Mouse (Mus musculus) hindbrain, embryonic 12.5 days (tissue): ENCODE measurements around the gene Lrrc51. TPM values are rescaled to one million over a fixed set of nuclear protein-coding genes. Genes with fewer than 3 reads are reported as not detected.

Experiments
- ATAC-seq: fragments of 200-750 bp; cut with Nextera tagmentation; 2 replicates; pipeline ENCODE4 v1.8.0; 2017; ENCODE audit warnings: moderate TSS enrichment; ENCODE audit not compliant: low FRiP score
- H3K27ac ChIP-seq: fragments of 300-500 bp; sonication (generic); 2 replicates; pipeline ENCODE4 v1.5.1; 2016; ENCODE audit warnings: mild to moderate bottlenecking
- H3K27me3 ChIP-seq: fragments of 300-500 bp; sonication (generic); 2 replicates; pipeline ENCODE4 v1.6.1; 2016; ENCODE audit warnings: mild to moderate bottlenecking
- H3K36me3 ChIP-seq: fragments of 300-500 bp; sonication (generic); 2 replicates; pipeline ENCODE4 v1.6.1; 2016; ENCODE audit warnings: mild to moderate bottlenecking
- H3K4me1 ChIP-seq: fragments of 300-500 bp; sonication (generic); 2 replicates; pipeline ENCODE4 v1.6.1; 2016
- H3K4me2 ChIP-seq: fragments of 300-500 bp; sonication (generic); replicated peaks from 2 replicates; pipeline ENCODE4 v1.6.1; 2016; ENCODE audit warnings: mild to moderate bottlenecking
- H3K4me3 ChIP-seq: fragments of 300-500 bp; sonication (generic); 2 replicates; pipeline ENCODE4 v1.5.1; 2016; ENCODE audit warnings: mild to moderate bottlenecking
- H3K9ac ChIP-seq: fragments of 300-500 bp; sonication (generic); 2 replicates; pipeline ENCODE4 v1.6.1; 2016; ENCODE audit warnings: mild to moderate bottlenecking, moderate library complexity
- H3K9me3 ChIP-seq: fragments of 300-500 bp; sonication (generic); replicated peaks from 2 replicates; pipeline ENCODE4 v1.6.1; 2016; ENCODE audit warnings: mild to moderate bottlenecking
- WGBS: fragments of 180-500 bp; shearing (Covaris S2); methylation state at CpG from one replicate; pipeline ENCODE4 v1.1.7; 2016; 5-methylcytosine and 5-hydroxymethylcytosine counted together
- microRNA-seq: library from miRNA; unstranded; fragments of <30 nt; microRNA quantifications from one replicate; pipeline ENCODE4, GENCODE M21; 2017
- polyA plus RNA-seq: library from polyadenylated mRNA; unstranded; fragments of >200 nt; fragmentation: Nextera tagmentation; extraction: Ambion mirVana; gene quantifications from 2 replicates; pipeline ENCODE4 v1.2.1, GENCODE M21; 2016

The Lrrc51 gene
- polyA plus RNA-seq, 1 experiment from 2014 or later: 10.1 TPM

GRCm38 (mm10) chr7:101870629-101871028 is 63.1 kb downstream of the Lrrc51 start, which contains the start of gene Folr1:
Gene Folr1, minus strand, starts transcription at chr7:101870788.
- H3K4me2 ChIP-seq: no peak within 1 kb of the TSS
- no peaks in the 10 kb centered on the region for H3K4me1 ChIP-seq
- 80% methylated on average over 2 of the region's 2 CpGs for whole genome bisulfite sequencing
- H3K27ac ChIP-seq: no peak within 1 kb of the TSS
- no peaks in the 10 kb centered on the region for H3K27me3 ChIP-seq
- no peak within 1 kb of the TSS for H3K4me3 ChIP-seq
- no peaks in the 10 kb centered on the region for H3K9me3 ChIP-seq
- no peak within 1 kb of the TSS for H3K9ac ChIP-seq
- no peak for ATAC-seq
- H3K36me3 ChIP-seq: no peaks in the 10 kb centered on the region

GRCm38 (mm10) chr7:101869163-101869500 is 64.6 kb downstream of the Lrrc51 start:
- Histone ChIP-seq H3K4me1 (no peaks in the 10 kb centered on the region), H3K27me3 (no peaks in the 10 kb centered on the region), H3K9ac (no peak overlapping the region), H3K36me3 (no peaks in the 10 kb centered on the region), H3K27ac (no peak overlapping the region), H3K4me3 (no peak overlapping the region), H3K9me3 (no peaks in the 10 kb centered on the region), H3K4me2 (no peak overlapping the region)
- ATAC-seq: no peak
- WGBS: 51% methylated on average over 7 of the region's 7 CpGs

- ATAC-seq: no peak
- no peak overlapping the region for H3K27ac ChIP-seq
- H3K4me1 ChIP-seq: no peaks in the 10 kb centered on the region
Measured at GRCm38 (mm10) chr7:101868241-101869162, 65.2 kb downstream of the Lrrc51 start.

GRCm38 (mm10) chr7:101867482-101867881 is 66.2 kb downstream of the Lrrc51 start:
- Histone ChIP-seq H3K9me3 (no peaks in the 10 kb centered on the region), H3K9ac (no peak overlapping the region), H3K27ac (no peak overlapping the region), H3K4me3 (no peak overlapping the region), H3K27me3 (no peaks in the 10 kb centered on the region), H3K4me2 (no peak overlapping the region), H3K36me3 (no peaks in the 10 kb centered on the region), H3K4me1 (no peaks in the 10 kb centered on the region)
- no peak for ATAC-seq
- 90% methylated on average over 4 of the region's 4 CpGs for WGBS

More at GRCm38 (mm10) chr7:101868241-101869162, 65.2 kb downstream of the Lrrc51 start:
- no peak overlapping the region for H3K4me3 ChIP-seq
- H3K36me3 ChIP-seq: no peaks in the 10 kb centered on the region
- H3K9ac ChIP-seq: no peak overlapping the region
- whole genome bisulfite sequencing: 62% methylated on average over 13 of the region's 13 CpGs
- H3K9me3 ChIP-seq: no peaks in the 10 kb centered on the region
- H3K27me3 ChIP-seq: no peaks in the 10 kb centered on the region
- no peak overlapping the region for H3K4me2 ChIP-seq

GRCm38 (mm10) chr7:101866491-101867265 is 67.0 kb downstream of the Lrrc51 start:
- H3K4me2 ChIP-seq: no peak overlapping the region
- 82% methylated on average over 11 of the region's 11 CpGs for WGBS
- no peak overlapping the region for H3K9ac ChIP-seq
- H3K4me1 ChIP-seq: no peaks in the 10 kb centered on the region
- no peaks in the 10 kb centered on the region for H3K27me3 ChIP-seq
- no peak overlapping the region for H3K4me3 ChIP-seq
- no peaks in the 10 kb centered on the region for H3K9me3 ChIP-seq
- no peaks in the 10 kb centered on the region for H3K36me3 ChIP-seq
- H3K27ac ChIP-seq: no peak overlapping the region
- ATAC-seq: no peak

GRCm38 (mm10) chr7:101863415-101863814 is 70.3 kb downstream of the Lrrc51 start, which contains the start of gene Anapc15:
Gene Anapc15, plus strand, starts transcription at chr7:101863715.
- H3K27me3 ChIP-seq: no peaks in the 10 kb centered on the region
- no peak for ATAC-seq
- no peak within 1 kb of the TSS for H3K27ac ChIP-seq
- H3K4me2 ChIP-seq: no peak within 1 kb of the TSS
- WGBS: 80% methylated on average over 3 of the region's 3 CpGs
- no peak within 1 kb of the TSS for H3K4me3 ChIP-seq
- no peaks in the 10 kb centered on the region for H3K36me3 ChIP-seq
- no peaks in the 10 kb centered on the region for H3K9me3 ChIP-seq
- no peak within 1 kb of the TSS for H3K9ac ChIP-seq
- no peaks in the 10 kb centered on the region for H3K4me1 ChIP-seq

Small RNA genes lying within 50 kb of the gene (microRNA-seq; reads per million reads assigned to microRNA genes)
- gene Gm22655: not detected

Other genes starting within 250 kb of the Lrrc51 start
- gene Phox2a, start 115.6 kb downstream of the Lrrc51 start, polyA plus RNA-seq: 3.8 and 4.4 TPM in 2 replicates
- gene Inppl1, start 95.7 kb downstream of the Lrrc51 start, polyA plus RNA-seq: 38.6 and 41.9 TPM in 2 replicates
- gene Folr2, start 76.7 kb downstream of the Lrrc51 start, polyA plus RNA-seq: 1.7 and 1.9 TPM in 2 replicates
- 74.9 and 86.7 TPM in 2 replicates for gene Anapc15, start 70.2 kb downstream of the Lrrc51 start, polyA plus RNA-seq
- 11.5 and 12.7 TPM in 2 replicates for gene Folr1, start 63.1 kb downstream of the Lrrc51 start, polyA plus RNA-seq
- gene Lamtor1, start 28.0 kb downstream of the Lrrc51 start, polyA plus RNA-seq: 129 and 130 TPM in 2 replicates
- gene Tomt, start 27.5 kb downstream of the Lrrc51 start, polyA plus RNA-seq: 0.48 and 0.81 TPM in 2 replicates
- gene Numa1, start 216 bp upstream of the Lrrc51 start, polyA plus RNA-seq: 99.2 and 100 TPM in 2 replicates
- gene Il18bp, start 84.8 kb upstream of the Lrrc51 start, polyA plus RNA-seq: 3.9 and 5.4 TPM in 2 replicates
- 29.2 and 31.6 TPM in 2 replicates for gene Rnf121, start 131.6 kb upstream of the Lrrc51 start, polyA plus RNA-seq
- 34.6 and 37.3 TPM in 2 replicates for gene Xndc1, start 131.6 kb upstream of the Lrrc51 start, polyA plus RNA-seq
- 2.5 and 3.0 TPM in 2 replicates for gene Xntrpc, start 131.8 kb upstream of the Lrrc51 start, polyA plus RNA-seq
- gene Trpc2, start 149.2 kb upstream of the Lrrc51 start, polyA plus RNA-seq: 0.21 TPM in 1 of 2 replicates, not detected in the other
- 1.2 and 2.4 TPM in 2 replicates for gene Art1, start 167.8 kb upstream of the Lrrc51 start, polyA plus RNA-seq
- 1.1 and 1.3 TPM in 2 replicates for gene Art5, start 175.6 kb upstream of the Lrrc51 start, polyA plus RNA-seq
- gene Chrna10, start 182.9 kb upstream of the Lrrc51 start, polyA plus RNA-seq: not detected in 2 replicates